Mouse (Mus musculus) limb, embryonic 14.5 days (tissue): Measurements from ENCODE around the gene Tmem214. TPM values are rescaled to one million over a fixed set of nuclear protein-coding genes. Genes with fewer than 3 reads are reported as not detected.
A peak's percentile ranks its signal among the peaks of the same experiment; 100 is the strongest.

Experiments
- ATAC-seq: fragments of 200-750 bp; cut with Nextera tagmentation; 2 replicates; pipeline ENCODE4 v1.8.0; 2017; ENCODE audit warnings: low read depth, moderate number of reproducible peaks, moderate TSS enrichment; ENCODE audit not compliant: low FRiP score
- DNase-seq: peaks from one replicate; pipeline ENCODE4 v3.0.0-alpha.2; 2015; ENCODE audit warnings: low spot score
- H3K27ac ChIP-seq: fragments of 300-500 bp; sonication (generic); replicated peaks from 2 replicates; pipeline ENCODE4 v1.5.1; 2014; ENCODE audit warnings: low read depth, mild to moderate bottlenecking, low read length, moderate library complexity, mixed read lengths
- H3K27me3 ChIP-seq: fragments of 300-500 bp; sonication (generic); 2 replicates; pipeline ENCODE4 v1.6.1; 2014; ENCODE audit warnings: low read length, mixed read lengths; ENCODE audit not compliant: control insufficient read depth, insufficient read depth
- H3K36me3 ChIP-seq: fragments of 300-500 bp; sonication (generic); 2 replicates; pipeline ENCODE4 v1.6.1; 2014; ENCODE audit warnings: mild to moderate bottlenecking, low read length, moderate library complexity, mixed read lengths; ENCODE audit not compliant: control insufficient read depth, insufficient read depth
- H3K4me1 ChIP-seq: fragments of 300-500 bp; sonication (generic); 2 replicates; pipeline ENCODE4 v1.6.1; 2014; ENCODE audit warnings: antibody characterized with exemption, low read length, mixed read lengths; ENCODE audit not compliant: control insufficient read depth, insufficient read depth
- H3K4me2 ChIP-seq: fragments of 300-500 bp; sonication (generic); replicated peaks from 2 replicates; pipeline ENCODE4 v1.6.1; 2014; ENCODE audit warnings: low read depth, mild to moderate bottlenecking, low read length, moderate library complexity; ENCODE audit not compliant: severe bottlenecking
- H3K4me3 ChIP-seq: fragments of 300-500 bp; sonication (generic); replicated peaks from 2 replicates; pipeline ENCODE4 v1.5.1; 2014; ENCODE audit warnings: low read length
- H3K9ac ChIP-seq: fragments of 300-500 bp; sonication (generic); 2 replicates; pipeline ENCODE4 v1.6.1; 2014; ENCODE audit warnings: mild to moderate bottlenecking, low read depth, low read length, moderate library complexity; ENCODE audit not compliant: severe bottlenecking
- H3K9me3 ChIP-seq: fragments of 300-500 bp; sonication (generic); 2 replicates; pipeline ENCODE4 v1.6.1; 2016; ENCODE audit warnings: low read length; ENCODE audit not compliant: control insufficient read depth
- POLR2A ChIP-seq: fragments of 200-500 bp; IDR thresholded peaks from 2 replicates; pipeline ENCODE4 v1.8.0; 2012; ENCODE audit warnings: inconsistent platforms, mild to moderate bottlenecking, moderate library complexity, borderline replicate concordance; ENCODE audit not compliant: insufficient read depth, insufficient read length; ENCODE audit errors: extremely low read depth
- WGBS: fragments of 180-500 bp; shearing (Covaris S2); extraction: QIAGEN DNeasy Blood & Tissue Kit; methylation state at CpG from one replicate; pipeline ENCODE4 v1.1.7; 2014; 5-methylcytosine and 5-hydroxymethylcytosine counted together
- polyA plus RNA-seq, 2 experiments: library from polyadenylated mRNA; depleted of rRNA in 1 of 2; stranded (reverse) in 1 of 2; unstranded in 1 of 2; fragments of >200 nt; fragmentation: Nextera tagmentation in 1 of 2; extraction: Ambion mirVana in 1 of 2; gene quantifications; 2 replicates each; pipeline versions ENCODE4 v1.2.1 to v1.2.3; 2012 to 2014

Gene Tmem214
- polyA plus RNA-seq, 2 experiments: 81.8 to 115 TPM

- Histone ChIP-seq H3K27ac (no peak overlapping the region), H3K4me2 (no peak overlapping the region), H3K36me3 (peaks cover 1% of the 10 kb centered on the region), H3K27me3 (no peaks in the 10 kb centered on the region), H3K4me1 (peaks cover 14% of the 10 kb centered on the region), H3K9me3 (no peaks in the 10 kb centered on the region), H3K9ac (no peak overlapping the region), H3K4me3 (no peak overlapping the region)
- ATAC-seq (no peak), DNase-seq (no peak)
- 78% methylated on average over 2 of the region's 2 CpGs for WGBS
- TF ChIP-seq POLR2A: no peak
Measured at GRCm38 (mm10) chr5:30926073-30926472, 58.3 kb downstream of the Tmem214 start.

- H3K4me3 ChIP-seq: no peak overlapping the region
- no peaks in the 10 kb centered on the region for H3K27me3 ChIP-seq
- 49% methylated on average over 7 of the region's 7 CpGs for WGBS
- H3K4me1 ChIP-seq: no peaks in the 10 kb centered on the region
- H3K27ac ChIP-seq: no peak overlapping the region
- DNase-seq: no peak
- no peaks in the 10 kb centered on the region for H3K36me3 ChIP-seq
- H3K4me2 ChIP-seq: peak overlapping the region; percentile 15; the same call in 1 of the 2 replicates
- H3K9me3 ChIP-seq: no peaks in the 10 kb centered on the region
- H3K9ac ChIP-seq: no peak overlapping the region
- TF ChIP-seq POLR2A: no peak
- ATAC-seq: 0 out of 2 replicates have a peak, but pooled peaks have one; percentile 17
Measured at GRCm38 (mm10) chr5:30927945-30928529, 60.2 kb downstream of the Tmem214 start.

Other genes with a start within 250 kb of the Tmem214 start
- 35.4 and 53.6 TPM in 2 replicates for gene Slc35f6, start 220.1 kb upstream of the Tmem214 start, polyA plus RNA-seq (2012; rRNA removed)
- gene Slc35f6, start 220.1 kb upstream of the Tmem214 start, polyA plus RNA-seq (2014; fragmentation: Nextera tagmentation; extraction: Ambion mirVana): 28.2 and 32.0 TPM in 2 replicates
- gene Cenpa, start 201.2 kb upstream of the Tmem214 start, polyA plus RNA-seq (2012; rRNA removed): 206 and 228 TPM in 2 replicates
- gene Cenpa, start 201.2 kb upstream of the Tmem214 start, polyA plus RNA-seq (2014; fragmentation: Nextera tagmentation; extraction: Ambion mirVana): 272 and 276 TPM in 2 replicates
- 9.2 and 9.9 TPM in 2 replicates for gene Dpysl5, start 156.4 kb upstream of the Tmem214 start, polyA plus RNA-seq (2012; rRNA removed)
- gene Dpysl5, start 156.4 kb upstream of the Tmem214 start, polyA plus RNA-seq (2014; fragmentation: Nextera tagmentation; extraction: Ambion mirVana): 4.6 and 5.8 TPM in 2 replicates
- 64.7 and 76.0 TPM in 2 replicates for gene Mapre3, start 53.4 kb upstream of the Tmem214 start, polyA plus RNA-seq (2012; rRNA removed)
- gene Mapre3, start 53.4 kb upstream of the Tmem214 start, polyA plus RNA-seq (2014; fragmentation: Nextera tagmentation; extraction: Ambion mirVana): 28.2 and 30.0 TPM in 2 replicates
- gene Agbl5, start 20.7 kb downstream of the Tmem214 start, polyA plus RNA-seq (2012; rRNA removed): 61.9 and 78.3 TPM in 2 replicates
- gene Agbl5, start 20.7 kb downstream of the Tmem214 start, polyA plus RNA-seq (2014; fragmentation: Nextera tagmentation; extraction: Ambion mirVana): 27.7 and 32.2 TPM in 2 replicates
- 364 and 388 TPM in 2 replicates for gene Ost4, start 39.8 kb downstream of the Tmem214 start, polyA plus RNA-seq (2012; rRNA removed)
- 502 and 567 TPM in 2 replicates for gene Ost4, start 39.8 kb downstream of the Tmem214 start, polyA plus RNA-seq (2014; fragmentation: Nextera tagmentation; extraction: Ambion mirVana)
- 222 and 268 TPM in 2 replicates for gene Emilin1, start 45.4 kb downstream of the Tmem214 start, polyA plus RNA-seq (2012; rRNA removed)
- gene Emilin1, start 45.4 kb downstream of the Tmem214 start, polyA plus RNA-seq (2014; fragmentation: Nextera tagmentation; extraction: Ambion mirVana): 191 and 204 TPM in 2 replicates
- gene Khk, start 53.4 kb downstream of the Tmem214 start, polyA plus RNA-seq (2012; rRNA removed): 29.5 and 37.8 TPM in 2 replicates
- 29.7 and 31.3 TPM in 2 replicates for gene Khk, start 53.4 kb downstream of the Tmem214 start, polyA plus RNA-seq (2014; fragmentation: Nextera tagmentation; extraction: Ambion mirVana)
- gene Cgref1, start 77.6 kb downstream of the Tmem214 start, polyA plus RNA-seq (2012; rRNA removed): 19.8 and 21.5 TPM in 2 replicates
- gene Cgref1, start 77.6 kb downstream of the Tmem214 start, polyA plus RNA-seq (2014; fragmentation: Nextera tagmentation; extraction: Ambion mirVana): 15.1 and 20.9 TPM in 2 replicates
- gene Preb, start 92.3 kb downstream of the Tmem214 start, polyA plus RNA-seq (2012; rRNA removed): 259 and 349 TPM in 2 replicates
- gene Preb, start 92.3 kb downstream of the Tmem214 start, polyA plus RNA-seq (2014; fragmentation: Nextera tagmentation; extraction: Ambion mirVana): 91.1 and 98.9 TPM in 2 replicates
- 0.05 TPM in 1 of 2 replicates, not detected in the other for gene Tcf23, start 100.7 kb downstream of the Tmem214 start, polyA plus RNA-seq (2012; rRNA removed)
- not detected in 2 replicates for gene Tcf23, start 100.7 kb downstream of the Tmem214 start, polyA plus RNA-seq (2014; fragmentation: Nextera tagmentation; extraction: Ambion mirVana)
- 134 and 151 TPM in 2 replicates for gene Atraid, start 180.3 kb downstream of the Tmem214 start, polyA plus RNA-seq (2012; rRNA removed)
- gene Atraid, start 180.3 kb downstream of the Tmem214 start, polyA plus RNA-seq (2014; fragmentation: Nextera tagmentation; extraction: Ambion mirVana): 190 and 200 TPM in 2 replicates
- gene Slc5a6, start 180.9 kb downstream of the Tmem214 start, polyA plus RNA-seq (2012; rRNA removed): 25.3 and 33.9 TPM in 2 replicates
- gene Slc5a6, start 180.9 kb downstream of the Tmem214 start, polyA plus RNA-seq (2014; fragmentation: Nextera tagmentation; extraction: Ambion mirVana): 11.0 and 11.4 TPM in 2 replicates
- 49.1 and 62.5 TPM in 2 replicates for gene Cad, start 186.8 kb downstream of the Tmem214 start, polyA plus RNA-seq (2012; rRNA removed)
- gene Cad, start 186.8 kb downstream of the Tmem214 start, polyA plus RNA-seq (2014; fragmentation: Nextera tagmentation; extraction: Ambion mirVana): 28.3 and 29.4 TPM in 2 replicates
- not detected in 2 replicates for gene Dnajc5g, start 238.3 kb downstream of the Tmem214 start, polyA plus RNA-seq (2012; rRNA removed)
- not detected in 2 replicates for gene Dnajc5g, start 238.3 kb downstream of the Tmem214 start, polyA plus RNA-seq (2014; fragmentation: Nextera tagmentation; extraction: Ambion mirVana)
- 0.82 and 0.86 TPM in 2 replicates for gene Slc30a3, start 240.2 kb downstream of the Tmem214 start, polyA plus RNA-seq (2012; rRNA removed)
- gene Slc30a3, start 240.2 kb downstream of the Tmem214 start, polyA plus RNA-seq (2014; fragmentation: Nextera tagmentation; extraction: Ambion mirVana): 0.53 and 0.91 TPM in 2 replicates
- gene Trim54, start 248.7 kb downstream of the Tmem214 start, polyA plus RNA-seq (2012; rRNA removed): 8.1 and 8.7 TPM in 2 replicates
- 4.9 and 6.2 TPM in 2 replicates for gene Trim54, start 248.7 kb downstream of the Tmem214 start, polyA plus RNA-seq (2014; fragmentation: Nextera tagmentation; extraction: Ambion mirVana)